Mouse (Mus musculus): ENCODE measurements around the gene Igdcc3. TPM values are rescaled to one million over a fixed set of nuclear protein-coding genes. Genes with fewer than 3 reads are reported as not detected.

Igdcc3 gene
- polyA plus RNA-seq (2015; fragmentation: Nextera tagmentation; extraction: Ambion mirVana): 0.12 and 0.60 TPM in 2 replicates

DNA sequence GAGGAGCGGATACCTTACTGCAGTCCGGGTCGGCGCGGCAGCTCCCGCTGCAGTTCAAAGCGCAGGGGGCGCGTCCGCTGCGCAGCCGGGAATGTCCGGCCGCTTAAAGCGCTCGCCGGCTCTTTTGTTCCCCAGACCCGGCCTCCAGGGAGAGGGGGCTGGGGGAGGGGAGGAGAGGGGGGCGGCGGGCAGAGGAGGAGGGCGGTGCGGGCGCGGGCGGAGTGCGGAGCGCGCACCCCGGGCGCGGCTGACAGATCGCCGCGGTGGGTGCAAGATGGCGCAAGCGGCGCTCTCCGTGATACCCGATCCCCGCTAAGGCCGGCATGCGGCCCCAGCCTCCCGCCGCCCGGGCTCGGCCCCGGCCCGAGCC, at the start of gene Igdcc3:
Gene Igdcc3 (plus strand): TSS at position 254 of the 370 bp plus-strand sequence.
- no peaks in the 10 kb centered on the region for H3K36me3 ChIP-seq (ENCODE audit: control insufficient read depth, insufficient read depth, low read length)
- peak within 1 kb of the TSS; percentile 75 for H3K4me3 ChIP-seq (ENCODE audit: low read length)
- H3K9ac ChIP-seq (ENCODE audit: low read depth, low read length): peak within 1 kb of the TSS; percentile 75
- H3K27ac ChIP-seq (ENCODE audit: low read length): peak within 1 kb of the TSS; percentile 49
- peaks cover 13% of the 10 kb centered on the region for H3K4me1 ChIP-seq (ENCODE audit: control insufficient read depth, insufficient read depth, low read length)
- H3K27me3 ChIP-seq (replicated peaks; ENCODE audit: control insufficient read depth, insufficient read depth, low read length): peaks cover 8% of the 10 kb centered on the region; the same call in 1 of the 2 replicates
- ATAC-seq: peak; percentile 76
- 1% methylated on average over 42 of the region's 48 CpGs for WGBS
- no peaks in the 10 kb centered on the region for H3K9me3 ChIP-seq (ENCODE audit: control insufficient read depth, low read length)
- peak within 1 kb of the TSS; percentile 100 for H3K4me2 ChIP-seq (ENCODE audit: low read depth, low read length)

DNA sequence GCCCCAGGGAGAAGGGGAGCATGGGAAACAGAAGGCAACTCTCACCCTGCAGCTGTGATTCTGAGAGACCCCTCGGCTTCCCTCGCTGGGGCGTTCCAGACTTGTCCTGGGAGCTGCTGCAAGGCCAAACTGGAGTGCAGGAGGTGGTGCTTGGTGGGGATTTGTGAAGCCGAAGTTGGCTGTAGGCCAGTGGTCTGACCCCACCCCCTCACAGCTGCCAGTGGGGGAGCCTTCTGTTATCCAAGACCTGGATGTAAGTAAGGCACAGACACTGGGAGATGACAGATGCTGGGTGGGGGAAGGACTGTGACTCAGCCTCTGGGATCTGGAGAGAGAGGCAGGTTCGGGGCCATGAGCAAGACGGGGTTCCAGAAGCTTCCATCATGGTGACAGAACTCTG, 46.8 kb upstream of the Igdcc3 start:
- WGBS: 38% methylated on average over 6 of the region's 6 CpGs
- no peak overlapping the region for H3K9ac ChIP-seq (ENCODE audit: low read depth, low read length)
- ATAC-seq: peak; percentile 70
- H3K4me1 ChIP-seq (ENCODE audit: control insufficient read depth, insufficient read depth, low read length): no peaks in the 10 kb centered on the region
- H3K9me3 ChIP-seq (ENCODE audit: control insufficient read depth, low read length): no peaks in the 10 kb centered on the region
- no peaks in the 10 kb centered on the region for H3K36me3 ChIP-seq (ENCODE audit: control insufficient read depth, insufficient read depth, low read length)
- H3K27me3 ChIP-seq (replicated peaks; ENCODE audit: control insufficient read depth, insufficient read depth, low read length): no peaks in the 10 kb centered on the region
- no peak overlapping the region for H3K4me2 ChIP-seq (ENCODE audit: low read depth, low read length)
- no peak overlapping the region for H3K27ac ChIP-seq (ENCODE audit: low read length)
- no peak overlapping the region for H3K4me3 ChIP-seq (ENCODE audit: low read length)

DNA sequence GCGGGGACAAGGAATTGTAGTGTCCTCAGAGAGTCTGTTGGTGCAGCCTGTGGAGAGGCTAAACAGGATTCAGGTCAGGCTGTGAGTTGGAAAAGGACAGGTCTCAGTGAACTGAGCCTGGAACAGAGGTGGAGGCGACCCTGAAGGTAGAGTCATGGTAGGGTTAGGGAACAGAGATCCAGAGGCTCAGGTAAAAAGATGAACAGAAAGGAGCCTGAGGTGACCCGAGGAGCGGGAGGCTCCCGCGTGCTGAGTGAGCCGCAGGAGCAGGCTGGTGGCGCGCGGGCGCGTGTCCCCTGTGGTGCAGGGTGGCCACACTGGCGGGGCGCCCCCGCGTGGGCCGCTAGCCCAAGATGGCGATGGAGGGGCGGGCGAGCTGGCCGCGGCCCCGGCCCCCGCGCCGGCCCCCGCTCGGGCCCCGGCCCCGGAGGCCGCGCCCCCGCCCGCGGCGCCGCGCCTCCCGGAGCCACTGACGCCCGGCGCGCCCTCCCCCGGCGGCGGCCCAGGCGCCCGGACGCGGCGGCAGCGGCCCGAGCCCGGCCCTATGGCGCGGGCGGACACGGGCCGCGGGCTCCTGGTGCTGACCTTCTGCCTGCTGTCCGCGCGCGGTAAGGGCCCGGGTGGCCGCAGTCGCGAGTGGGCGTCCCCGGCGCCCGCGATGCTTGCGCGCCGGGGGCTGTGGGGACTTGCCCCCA, 39.9 kb upstream of the Igdcc3 start, which contains the start of gene Igdcc4:
Gene Igdcc4 (plus strand): TSS at position 496 of the 695 bp plus-strand sequence.
- Histone ChIP-seq H3K27me3 (replicated peaks; ENCODE audit: control insufficient read depth, insufficient read depth, low read length) (no peaks in the 10 kb centered on the region), H3K27ac (ENCODE audit: low read length) (peak within 1 kb of the TSS; percentile 92), H3K36me3 (ENCODE audit: control insufficient read depth, insufficient read depth, low read length) (no peaks in the 10 kb centered on the region), H3K4me2 (ENCODE audit: low read depth, low read length) (peak within 1 kb of the TSS; percentile 93), H3K9ac (ENCODE audit: low read depth, low read length) (peak within 1 kb of the TSS; percentile 86), H3K4me1 (ENCODE audit: control insufficient read depth, insufficient read depth, low read length) (peaks cover 13% of the 10 kb centered on the region), H3K4me3 (ENCODE audit: low read length) (peak within 1 kb of the TSS; percentile 83), H3K9me3 (ENCODE audit: control insufficient read depth, low read length) (0 out of 2 replicates have a peak, but pooled peaks cover 4% of the 10 kb centered on the region)
- peak; percentile 58 for ATAC-seq
- WGBS: 2% methylated on average over 58 of the region's 76 CpGs

DNA sequence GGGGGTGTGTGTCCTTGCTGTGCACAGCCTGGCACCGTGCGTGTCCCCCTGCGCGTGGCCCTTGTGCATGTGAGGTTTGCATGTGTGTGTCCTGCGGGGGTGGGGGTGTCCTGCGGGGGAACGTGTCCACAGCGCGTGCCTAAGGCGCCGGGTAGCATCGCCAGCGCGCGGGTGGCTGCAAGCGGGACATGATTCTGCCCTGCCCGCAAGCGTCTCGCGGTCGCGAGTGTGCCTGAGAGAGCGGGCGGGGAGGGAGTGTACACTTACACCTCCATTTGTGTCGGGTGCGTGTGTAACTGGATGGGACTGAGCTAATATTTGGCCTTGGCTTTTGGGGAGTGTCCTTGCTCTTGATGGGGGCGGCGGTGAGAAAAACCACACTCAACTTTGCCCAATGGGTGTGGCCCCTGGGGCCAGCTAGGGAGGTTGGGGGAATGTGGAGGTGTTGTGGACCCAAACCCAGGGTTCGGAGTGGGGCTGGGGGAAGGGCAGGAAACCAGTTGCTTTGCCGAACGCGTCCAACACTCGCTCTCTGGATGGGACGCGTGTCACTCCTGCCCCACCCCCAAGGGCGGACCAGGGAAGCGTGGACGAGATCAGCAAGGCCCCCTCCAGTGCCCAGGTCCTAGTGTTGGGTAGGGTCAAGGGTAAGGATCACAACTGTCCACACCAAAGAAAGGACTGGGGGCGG, 39.2 kb upstream of the Igdcc3 start:
- H3K9ac ChIP-seq (ENCODE audit: low read depth, low read length): peak overlapping the region; percentile 86
- peaks cover 19% of the 10 kb centered on the region for H3K4me1 ChIP-seq (ENCODE audit: control insufficient read depth, insufficient read depth, low read length)
- H3K27ac ChIP-seq (ENCODE audit: low read length): peak overlapping the region; percentile 92
- peak overlapping the region; percentile 93 for H3K4me2 ChIP-seq (ENCODE audit: low read depth, low read length)
- H3K9me3 ChIP-seq (ENCODE audit: control insufficient read depth, low read length): 0 out of 2 replicates have a peak, but pooled peaks cover 4% of the 10 kb centered on the region
- ATAC-seq: peak; percentile 74
- H3K27me3 ChIP-seq (replicated peaks; ENCODE audit: control insufficient read depth, insufficient read depth, low read length): no peaks in the 10 kb centered on the region
- H3K36me3 ChIP-seq (ENCODE audit: control insufficient read depth, insufficient read depth, low read length): no peaks in the 10 kb centered on the region
- WGBS: under 1% methylated on average over 39 of the region's 39 CpGs
- peak overlapping the region; percentile 83 for H3K4me3 ChIP-seq (ENCODE audit: low read length)

- peak overlapping the region; percentile 83 for H3K4me3 ChIP-seq (ENCODE audit: low read length)
- peak overlapping the region; percentile 92 for H3K27ac ChIP-seq (ENCODE audit: low read length)
- peaks cover 22% of the 10 kb centered on the region for H3K4me1 ChIP-seq (ENCODE audit: control insufficient read depth, insufficient read depth, low read length)
- 0 out of 2 replicates have a peak, but pooled peaks cover 4% of the 10 kb centered on the region for H3K9me3 ChIP-seq (ENCODE audit: control insufficient read depth, low read length)
- WGBS: 2% methylated on average over 36 of the region's 36 CpGs
- H3K4me2 ChIP-seq (ENCODE audit: low read depth, low read length): peak overlapping the region; percentile 93
- H3K36me3 ChIP-seq (ENCODE audit: control insufficient read depth, insufficient read depth, low read length): no peaks in the 10 kb centered on the region
- no peaks in the 10 kb centered on the region for H3K27me3 ChIP-seq (replicated peaks; ENCODE audit: control insufficient read depth, insufficient read depth, low read length)
- H3K9ac ChIP-seq (ENCODE audit: low read depth, low read length): peak overlapping the region; percentile 86
- ATAC-seq: peak; percentile 63
Measured at GRCm38 (mm10) chr9:65102377-65103172, 38.4 kb upstream of the Igdcc3 start.

DNA sequence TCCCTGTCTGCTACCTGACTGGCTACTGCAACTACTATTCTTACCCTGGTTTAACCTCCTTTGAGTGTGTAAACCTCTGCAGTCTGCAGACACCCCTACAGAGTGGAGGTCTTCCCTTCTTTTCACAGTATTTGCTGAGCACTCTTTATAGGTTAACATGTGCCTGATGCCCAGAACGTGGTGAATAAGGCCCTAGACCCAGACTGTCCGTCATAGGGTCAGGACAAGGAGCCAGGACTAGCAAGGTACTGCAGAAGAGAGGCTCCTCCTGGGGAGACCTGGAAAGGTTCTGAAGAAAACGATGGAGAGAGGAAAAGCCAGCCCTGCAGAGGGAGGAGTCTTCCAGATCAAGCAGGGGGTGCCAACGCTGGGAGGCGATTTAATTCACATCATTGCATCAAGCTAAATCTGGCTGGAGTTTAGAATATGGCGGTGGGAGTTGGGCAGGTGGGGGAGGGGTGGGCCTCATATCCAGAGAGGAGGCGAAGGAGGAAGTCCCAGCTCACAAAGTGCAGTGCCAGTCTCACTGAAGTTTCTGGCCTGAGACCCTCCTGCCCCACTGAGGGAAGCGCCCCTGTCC, 37.7 kb upstream of the Igdcc3 start:
- no peaks in the 10 kb centered on the region for H3K36me3 ChIP-seq (ENCODE audit: control insufficient read depth, insufficient read depth, low read length)
- H3K9me3 ChIP-seq (ENCODE audit: control insufficient read depth, low read length): 0 out of 2 replicates have a peak, but pooled peaks cover 4% of the 10 kb centered on the region
- peak overlapping the region; percentile 86 for H3K9ac ChIP-seq (ENCODE audit: low read depth, low read length)
- no peaks in the 10 kb centered on the region for H3K27me3 ChIP-seq (replicated peaks; ENCODE audit: control insufficient read depth, insufficient read depth, low read length)
- WGBS: 30% methylated on average over 8 of the region's 8 CpGs
- ATAC-seq: no peak
- H3K4me3 ChIP-seq (ENCODE audit: low read length): peak overlapping the region; percentile 83
- H3K27ac ChIP-seq (ENCODE audit: low read length): peak overlapping the region; percentile 79
- H3K4me2 ChIP-seq (ENCODE audit: low read depth, low read length): peak overlapping the region; percentile 93
- H3K4me1 ChIP-seq (ENCODE audit: control insufficient read depth, insufficient read depth, low read length): peaks cover 27% of the 10 kb centered on the region

GRCm38 (mm10) chr9:65106821-65107220, 34.2 kb upstream of the Igdcc3 start:
- Histone ChIP-seq H3K27me3 (replicated peaks; ENCODE audit: control insufficient read depth, insufficient read depth, low read length) (no peaks in the 10 kb centered on the region), H3K36me3 (ENCODE audit: control insufficient read depth, insufficient read depth, low read length) (no peaks in the 10 kb centered on the region), H3K27ac (ENCODE audit: low read length) (peak overlapping the region; percentile 6), H3K9ac (ENCODE audit: low read depth, low read length) (0 out of 2 replicates have a peak overlapping the region, but pooled peaks have one; percentile 11), H3K4me3 (ENCODE audit: low read length) (no peak overlapping the region), H3K4me2 (ENCODE audit: low read depth, low read length) (no peak overlapping the region), H3K9me3 (ENCODE audit: control insufficient read depth, low read length) (no peaks in the 10 kb centered on the region), H3K4me1 (ENCODE audit: control insufficient read depth, insufficient read depth, low read length) (peaks cover 43% of the 10 kb centered on the region)
- ATAC-seq: no peak
- 51% methylated on average over 4 of the region's 4 CpGs for WGBS

DNA sequence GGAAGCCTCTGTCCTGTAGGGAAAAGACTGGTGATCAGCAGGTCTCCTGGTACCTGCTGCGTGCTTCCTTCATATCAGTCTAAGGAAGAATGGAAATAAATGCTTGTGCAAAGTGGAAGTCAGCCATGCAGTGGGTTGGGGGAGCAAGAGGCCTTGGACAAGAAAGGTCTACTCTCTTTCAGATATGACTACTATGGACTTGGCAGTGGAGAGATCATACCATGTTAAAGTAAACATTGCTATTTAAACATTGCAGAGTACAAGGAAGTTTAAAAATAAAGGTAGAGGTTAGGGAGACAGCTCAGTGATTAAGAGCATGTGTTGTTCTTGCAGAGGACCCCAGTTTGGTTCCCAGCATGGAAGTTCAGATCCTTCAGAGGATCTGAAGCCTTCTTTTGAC, 33.1 kb upstream of the Igdcc3 start:
- 34% methylated on average over 1 of the region's 1 CpGs for WGBS
- no peak overlapping the region for H3K9ac ChIP-seq (ENCODE audit: low read depth, low read length)
- no peaks in the 10 kb centered on the region for H3K36me3 ChIP-seq (ENCODE audit: control insufficient read depth, insufficient read depth, low read length)
- peak; percentile 32; the same call in 1 of the 2 replicates for ATAC-seq
- H3K27me3 ChIP-seq (replicated peaks; ENCODE audit: control insufficient read depth, insufficient read depth, low read length): no peaks in the 10 kb centered on the region
- H3K4me3 ChIP-seq (ENCODE audit: low read length): no peak overlapping the region
- no peaks in the 10 kb centered on the region for H3K9me3 ChIP-seq (ENCODE audit: control insufficient read depth, low read length)
- H3K4me1 ChIP-seq (ENCODE audit: control insufficient read depth, insufficient read depth, low read length): peaks cover 43% of the 10 kb centered on the region
- no peak overlapping the region for H3K4me2 ChIP-seq (ENCODE audit: low read depth, low read length)
- H3K27ac ChIP-seq (ENCODE audit: low read length): peak overlapping the region; percentile 86

Data from intestine, embryonic 16.5 days (tissue).